Mouse (Mus musculus): ENCODE measurements at regions not wholly inside any gene's neighbourhood (a gene's known extent, or its start where the extent isn't known, plus 50 kb on each side); places are given as distances from the start of the nearest gene placed in this dataset.

- Histone ChIP-seq H3K36me3 (ENCODE audit: insufficient read depth, low read length) (no peaks in the 10 kb centered on the region), H3K4me3 (replicated peaks; ENCODE audit: low read length) (no peak overlapping the region), H3K4me1 (replicated peaks; ENCODE audit: low read depth, low read length) (no peaks in the 10 kb centered on the region), H3K27me3 (ENCODE audit: insufficient read depth, low read length) (no peaks in the 10 kb centered on the region), H3K9me3 (ENCODE audit: low read length) (no peaks in the 10 kb centered on the region)
- TF ChIP-seq NANOG (IDR thresholded peaks at IDR 0.05; ENCODE audit: borderline replicate concordance, low read length): no peak
- no peak for TF ChIP-seq POU5F1 (IDR thresholded peaks at IDR 0.05; ENCODE audit: borderline replicate concordance, low read length)
- no peak for TF ChIP-seq CTCF (conservative IDR thresholded peaks at IDR 0.05; ENCODE audit: low read length)
Observed at GRCm38 (mm10) chr1:76793438-76793837, 721.5 kb downstream of the Epha4 start.

GRCm38 (mm10) chr1:76819906-76820305 lies 695.0 kb downstream of the Epha4 start:
- TF ChIP-seq NANOG (IDR thresholded peaks at IDR 0.05; ENCODE audit: borderline replicate concordance, low read length) (no peak), POU5F1 (IDR thresholded peaks at IDR 0.05; ENCODE audit: borderline replicate concordance, low read length) (no peak), CTCF (conservative IDR thresholded peaks at IDR 0.05; ENCODE audit: low read length) (no peak)
- no peaks in the 10 kb centered on the region for H3K36me3 ChIP-seq (ENCODE audit: insufficient read depth, low read length)
- H3K4me1 ChIP-seq (replicated peaks; ENCODE audit: low read depth, low read length): no peaks in the 10 kb centered on the region
- no peaks in the 10 kb centered on the region for H3K27me3 ChIP-seq (ENCODE audit: insufficient read depth, low read length)
- no peaks in the 10 kb centered on the region for H3K9me3 ChIP-seq (ENCODE audit: low read length)
- no peak overlapping the region for H3K4me3 ChIP-seq (replicated peaks; ENCODE audit: low read length)

- H3K36me3 ChIP-seq (ENCODE audit: insufficient read depth, low read length): no peaks in the 10 kb centered on the region
- no peaks in the 10 kb centered on the region for H3K27me3 ChIP-seq (ENCODE audit: insufficient read depth, low read length)
- H3K9me3 ChIP-seq (ENCODE audit: low read length): peaks cover 2% of the 10 kb centered on the region
- no peak for TF ChIP-seq NANOG (IDR thresholded peaks at IDR 0.05; ENCODE audit: borderline replicate concordance, low read length)
- no peak for TF ChIP-seq POU5F1 (IDR thresholded peaks at IDR 0.05; ENCODE audit: borderline replicate concordance, low read length)
- no peak for TF ChIP-seq CTCF (conservative IDR thresholded peaks at IDR 0.05; ENCODE audit: low read length)
- no peaks in the 10 kb centered on the region for H3K4me1 ChIP-seq (replicated peaks; ENCODE audit: low read depth, low read length)
- no peak overlapping the region for H3K4me3 ChIP-seq (replicated peaks; ENCODE audit: low read length)
Observed at GRCm38 (mm10) chr1:76821610-76822009, 693.3 kb downstream of the Epha4 start.

GRCm38 (mm10) chr1:76829690-76830089 lies 685.2 kb downstream of the Epha4 start:
- Histone ChIP-seq H3K4me3 (replicated peaks; ENCODE audit: low read length) (no peak overlapping the region), H3K27me3 (ENCODE audit: insufficient read depth, low read length) (no peaks in the 10 kb centered on the region), H3K36me3 (ENCODE audit: insufficient read depth, low read length) (no peaks in the 10 kb centered on the region), H3K4me1 (replicated peaks; ENCODE audit: low read depth, low read length) (no peaks in the 10 kb centered on the region), H3K9me3 (ENCODE audit: low read length) (peaks cover 5% of the 10 kb centered on the region)
- no peak for TF ChIP-seq NANOG (IDR thresholded peaks at IDR 0.05; ENCODE audit: borderline replicate concordance, low read length)
- no peak for TF ChIP-seq POU5F1 (IDR thresholded peaks at IDR 0.05; ENCODE audit: borderline replicate concordance, low read length)
- no peak for TF ChIP-seq CTCF (conservative IDR thresholded peaks at IDR 0.05; ENCODE audit: low read length)

- no peaks in the 10 kb centered on the region for H3K9me3 ChIP-seq (ENCODE audit: low read length)
- no peaks in the 10 kb centered on the region for H3K36me3 ChIP-seq (ENCODE audit: insufficient read depth, low read length)
- no peak overlapping the region for H3K4me3 ChIP-seq (replicated peaks; ENCODE audit: low read length)
- H3K27me3 ChIP-seq (ENCODE audit: insufficient read depth, low read length): no peaks in the 10 kb centered on the region
- H3K4me1 ChIP-seq (replicated peaks; ENCODE audit: low read depth, low read length): no peaks in the 10 kb centered on the region
- TF ChIP-seq POU5F1 (IDR thresholded peaks at IDR 0.05; ENCODE audit: borderline replicate concordance, low read length) (no peak), CTCF (conservative IDR thresholded peaks at IDR 0.05; ENCODE audit: low read length) (no peak), NANOG (IDR thresholded peaks at IDR 0.05; ENCODE audit: borderline replicate concordance, low read length) (no peak)
Observed at GRCm38 (mm10) chr1:76832311-76832710, 682.6 kb downstream of the Epha4 start.

GRCm38 (mm10) chr1:76835028-76835683 lies 679.7 kb downstream of the Epha4 start:
- no peaks in the 10 kb centered on the region for H3K27me3 ChIP-seq (ENCODE audit: insufficient read depth, low read length)
- no peaks in the 10 kb centered on the region for H3K4me1 ChIP-seq (replicated peaks; ENCODE audit: low read depth, low read length)
- H3K36me3 ChIP-seq (ENCODE audit: insufficient read depth, low read length): no peaks in the 10 kb centered on the region
- no peaks in the 10 kb centered on the region for H3K9me3 ChIP-seq (ENCODE audit: low read length)
- no peak overlapping the region for H3K4me3 ChIP-seq (replicated peaks; ENCODE audit: low read length)
- no peak for TF ChIP-seq POU5F1 (IDR thresholded peaks at IDR 0.05; ENCODE audit: borderline replicate concordance, low read length)
- no peak for TF ChIP-seq CTCF (conservative IDR thresholded peaks at IDR 0.05; ENCODE audit: low read length)
- TF ChIP-seq NANOG (IDR thresholded peaks at IDR 0.05; ENCODE audit: borderline replicate concordance, low read length): no peak

- TF ChIP-seq CTCF (conservative IDR thresholded peaks at IDR 0.05; ENCODE audit: low read length) (no peak), POU5F1 (IDR thresholded peaks at IDR 0.05; ENCODE audit: borderline replicate concordance, low read length) (no peak), NANOG (IDR thresholded peaks at IDR 0.05; ENCODE audit: borderline replicate concordance, low read length) (no peak)
- no peaks in the 10 kb centered on the region for H3K36me3 ChIP-seq (ENCODE audit: insufficient read depth, low read length)
- no peaks in the 10 kb centered on the region for H3K27me3 ChIP-seq (ENCODE audit: insufficient read depth, low read length)
- no peaks in the 10 kb centered on the region for H3K4me1 ChIP-seq (replicated peaks; ENCODE audit: low read depth, low read length)
- no peaks in the 10 kb centered on the region for H3K9me3 ChIP-seq (ENCODE audit: low read length)
- no peak overlapping the region for H3K4me3 ChIP-seq (replicated peaks; ENCODE audit: low read length)
Observed at GRCm38 (mm10) chr1:76849346-76849745, 665.5 kb downstream of the Epha4 start.

GRCm38 (mm10) chr1:76866304-76866968 lies 648.5 kb downstream of the Epha4 start:
- Histone ChIP-seq H3K9me3 (ENCODE audit: low read length) (no peaks in the 10 kb centered on the region), H3K4me1 (replicated peaks; ENCODE audit: low read depth, low read length) (no peaks in the 10 kb centered on the region)
- no peak for TF ChIP-seq CTCF (conservative IDR thresholded peaks at IDR 0.05; ENCODE audit: low read length)
- no peak for TF ChIP-seq POU5F1 (IDR thresholded peaks at IDR 0.05; ENCODE audit: borderline replicate concordance, low read length)
- no peak for TF ChIP-seq NANOG (IDR thresholded peaks at IDR 0.05; ENCODE audit: borderline replicate concordance, low read length)

More at GRCm38 (mm10) chr1:76866304-76866968, 648.5 kb downstream of the Epha4 start:
- Histone ChIP-seq H3K36me3 (ENCODE audit: insufficient read depth, low read length) (no peaks in the 10 kb centered on the region), H3K4me3 (replicated peaks; ENCODE audit: low read length) (no peak overlapping the region), H3K27me3 (ENCODE audit: insufficient read depth, low read length) (no peaks in the 10 kb centered on the region)
